Mouse (Mus musculus) kidney, adult 11 months (tissue): ENCODE results near the gene Srsf10.
A peak's percentile ranks its signal among the peaks of the same experiment; 100 is the strongest.

Experiments used
- DNase-seq: peaks from one replicate; pipeline ENCODE4 v3.0.0; 2022

The Srsf10 gene

DNA sequence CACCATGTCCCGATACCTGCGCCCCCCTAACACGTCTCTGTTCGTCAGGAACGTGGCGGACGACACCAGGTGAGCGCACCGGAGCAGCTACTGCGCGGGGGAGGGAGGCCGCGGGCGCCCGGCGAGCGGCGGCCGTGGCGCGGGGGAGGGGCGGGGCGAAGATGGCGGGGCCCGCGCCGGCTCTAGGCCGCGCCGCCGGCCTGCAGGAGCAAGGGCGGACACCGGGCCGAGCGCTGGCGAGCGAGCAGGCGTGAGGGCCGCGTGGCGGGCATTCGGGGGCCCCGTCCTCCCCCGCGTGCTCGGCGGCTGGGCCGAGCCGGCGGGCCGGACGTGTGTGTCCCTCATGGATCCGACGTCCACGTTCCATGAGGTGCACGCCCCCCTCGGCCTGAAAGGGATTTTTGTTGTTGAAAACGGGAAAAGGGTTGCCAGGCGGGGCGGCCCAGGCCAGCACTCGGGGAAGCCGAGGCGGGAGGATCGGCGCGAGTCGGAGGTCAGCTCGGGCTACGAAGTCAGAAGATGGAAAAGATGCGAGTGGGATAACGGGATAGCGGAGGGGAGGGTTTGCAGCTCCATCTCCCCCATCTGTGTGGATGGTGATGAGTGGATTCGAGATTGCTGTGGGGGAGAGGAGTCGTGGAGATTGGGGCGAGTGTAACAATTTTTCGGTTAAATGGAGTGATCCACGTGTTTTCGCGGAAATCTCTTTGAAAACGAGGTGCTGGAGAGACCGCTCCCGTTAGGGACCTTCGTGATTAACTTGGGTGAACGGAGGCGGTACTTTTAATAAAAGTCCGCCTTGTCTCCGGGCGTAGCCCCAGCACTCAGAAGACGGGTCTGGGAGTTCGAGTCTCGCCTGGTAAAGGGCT lies 910 bp downstream of the Srsf10 start:
- no peak for DNase-seq

DNA sequence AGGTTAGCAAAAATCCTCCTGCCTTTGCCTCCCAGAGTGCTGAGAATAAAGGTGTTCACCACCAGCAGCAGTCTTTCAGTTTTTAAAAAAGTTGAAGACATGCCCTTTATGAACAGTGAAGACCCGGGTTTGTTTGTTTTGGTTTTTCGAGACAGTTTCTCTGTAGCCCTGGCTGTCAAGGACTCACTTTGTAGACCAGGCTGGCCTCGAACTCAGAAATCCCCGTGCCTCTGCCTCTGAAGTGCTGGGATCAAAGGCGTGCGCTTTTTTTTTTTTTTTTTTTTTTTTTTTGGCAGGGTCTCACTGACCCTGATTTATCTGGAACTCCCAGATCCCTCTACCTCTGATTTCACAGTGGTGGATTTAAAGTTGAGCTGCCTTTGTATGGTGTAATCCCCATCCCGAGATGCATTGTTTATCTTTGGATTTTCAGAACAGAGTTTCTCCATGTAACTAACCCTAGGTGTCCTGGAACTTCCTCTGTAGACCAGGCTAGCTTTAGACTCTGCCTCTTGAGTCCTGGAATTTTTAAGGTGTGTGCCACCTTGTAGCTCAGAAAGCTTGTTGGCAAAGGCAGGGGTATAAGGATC lies 2.1 kb downstream of the Srsf10 start:
- no peak for DNase-seq

DNA sequence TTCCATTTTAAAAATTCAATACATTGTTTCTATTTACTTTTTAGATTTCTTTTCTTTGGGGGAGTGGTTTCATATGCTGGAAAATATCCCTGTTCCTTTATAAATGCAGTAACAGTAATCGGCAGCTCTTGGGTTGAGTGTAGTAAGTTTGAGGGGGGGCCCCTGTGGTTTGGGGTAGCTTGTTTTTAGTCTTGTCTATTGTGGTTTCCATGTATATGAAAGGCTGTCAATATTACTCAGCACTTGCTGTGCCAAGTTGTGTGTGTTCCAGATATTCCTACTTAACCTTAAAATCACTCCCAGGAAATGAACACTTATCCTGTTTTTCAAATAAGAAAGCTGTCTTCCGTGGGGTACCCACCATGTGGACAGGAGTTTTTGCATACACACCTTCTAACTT lies 13.4 kb downstream of the Srsf10 start:
- DNase-seq, result no peak

DNA sequence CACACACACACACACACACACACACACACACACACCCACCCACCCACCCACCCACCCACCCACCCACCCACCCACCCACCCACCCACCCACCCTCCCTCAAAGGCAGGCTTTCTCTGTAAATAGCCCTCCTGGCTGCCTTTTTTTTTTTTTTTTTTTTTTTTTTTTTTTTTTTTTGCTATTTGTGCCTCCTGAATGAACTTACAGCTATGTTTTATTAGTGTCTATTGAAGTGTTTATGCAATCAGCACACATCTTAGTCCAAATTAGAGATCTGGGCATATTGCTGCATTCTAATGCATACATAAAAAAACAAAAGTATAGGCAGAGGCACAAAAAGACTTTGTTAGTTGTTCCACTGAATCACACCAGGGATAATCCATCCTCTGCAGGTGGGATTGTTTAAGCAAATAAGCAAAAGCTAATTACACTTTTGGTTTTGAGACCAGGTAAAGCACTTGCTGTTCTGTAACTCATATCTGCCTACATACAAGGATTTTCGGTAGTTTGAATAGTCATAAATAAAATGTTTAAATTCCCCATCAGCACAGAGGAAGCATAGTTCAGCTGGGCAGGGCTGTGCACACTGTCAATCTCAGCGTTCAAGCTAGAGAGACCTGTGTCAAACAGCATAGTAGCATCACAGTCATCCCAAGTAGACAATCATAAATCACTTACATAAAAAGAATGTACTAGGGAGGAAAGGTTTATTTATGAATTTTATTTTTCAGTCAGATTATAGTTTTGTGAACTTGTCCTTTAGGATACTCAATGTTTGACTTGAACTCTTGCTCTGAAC lies 14.9 kb downstream of the Srsf10 start:
- no peak for DNase-seq

DNA sequence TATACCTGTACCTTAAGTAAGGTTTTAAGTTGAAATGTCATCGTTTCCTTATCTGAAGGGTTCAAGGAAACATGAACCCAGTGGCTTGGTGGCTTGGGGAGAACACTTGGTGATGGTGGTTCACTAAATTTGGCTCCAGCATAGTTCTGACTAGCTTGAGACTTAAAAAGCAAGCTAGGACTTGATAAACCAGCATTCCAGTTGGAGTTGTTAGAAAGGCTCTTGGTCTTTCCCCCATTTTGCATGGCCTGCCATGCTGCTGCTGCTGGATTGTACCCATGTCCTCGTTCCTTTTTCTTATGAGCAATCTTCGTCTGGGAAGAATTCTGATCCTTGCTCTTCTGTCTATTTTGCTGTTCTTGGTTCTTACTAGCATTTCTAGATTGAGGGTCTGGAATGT lies 16.5 kb downstream of the Srsf10 start:
- no peak for DNase-seq

DNA sequence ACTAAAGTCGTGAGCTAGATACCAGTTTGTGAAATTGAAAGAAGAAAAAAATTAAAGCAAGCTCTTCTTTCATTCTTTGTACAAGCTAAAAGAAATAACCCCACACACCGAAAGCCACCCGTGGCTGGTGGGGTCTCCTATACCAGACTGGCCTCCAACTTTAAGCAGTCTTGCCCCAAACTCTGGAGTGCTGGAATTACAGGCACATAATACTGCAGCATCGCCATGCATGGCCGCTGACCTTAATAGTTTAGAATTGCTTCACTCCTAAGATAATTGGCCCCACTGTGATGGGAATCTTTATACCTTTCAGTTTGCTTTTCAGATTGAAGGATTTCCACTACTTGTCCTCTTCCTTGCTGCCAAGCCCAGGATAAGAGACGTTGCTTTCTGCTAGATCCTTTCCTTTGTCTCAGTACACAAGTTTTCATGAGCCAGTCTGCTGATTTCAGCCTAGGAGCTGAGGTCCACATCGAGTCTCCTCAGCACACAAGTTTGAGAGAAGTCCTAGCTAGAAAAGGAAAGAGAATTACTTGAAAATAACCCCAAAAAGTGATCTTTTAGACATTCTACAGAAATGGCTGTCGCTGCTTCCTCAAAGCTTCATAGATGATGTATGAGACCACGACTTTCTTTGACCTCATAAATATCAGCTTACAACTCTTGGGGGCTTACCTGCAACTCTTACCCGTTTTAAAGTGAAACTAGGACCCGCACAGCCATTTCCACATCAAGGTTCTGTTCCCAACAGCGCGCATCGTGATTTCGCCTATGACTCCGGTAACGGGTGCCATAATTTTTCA lies 17.2 kb downstream of the Srsf10 start:
- DNase-seq, result no peak

DNA sequence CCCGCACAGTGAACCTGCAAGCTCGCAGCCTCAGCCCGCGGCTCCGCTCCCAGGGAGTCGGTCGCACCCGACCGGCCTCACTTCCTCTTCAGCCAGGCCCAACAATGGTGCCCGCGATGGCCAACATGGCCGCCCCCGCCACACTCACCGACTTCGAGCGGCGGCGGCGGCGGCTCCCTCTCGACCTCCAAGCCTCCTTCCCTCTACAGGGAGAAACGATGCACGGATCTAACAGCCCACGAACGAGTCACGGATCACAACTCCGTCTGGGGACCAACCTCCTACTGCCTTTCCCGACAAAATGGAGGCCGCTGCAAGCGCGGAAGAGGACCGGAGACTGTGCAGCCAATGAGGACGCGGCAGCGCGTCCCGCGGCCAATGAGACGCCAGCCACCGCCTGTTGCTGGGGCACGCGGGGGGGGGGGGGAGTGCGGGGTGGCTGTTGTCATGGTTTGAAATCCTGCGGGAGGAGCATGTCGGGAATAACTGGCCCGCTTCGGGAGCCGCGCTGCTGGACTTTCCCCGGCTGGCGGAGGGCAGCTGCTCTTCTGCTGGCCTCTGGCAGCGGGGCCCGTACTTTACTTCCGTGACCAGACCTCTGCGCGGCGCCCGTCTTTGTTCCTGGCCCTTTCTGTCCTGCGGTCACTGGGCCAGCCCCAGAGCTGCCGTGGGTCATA lies 18.1 kb downstream of the Srsf10 start, which contains the start of gene Pnrc2:
Gene Pnrc2, minus strand, starts transcription at position 325 of the 677 bp plus-strand sequence.
- DNase-seq, result peak; percentile 93

DNA sequence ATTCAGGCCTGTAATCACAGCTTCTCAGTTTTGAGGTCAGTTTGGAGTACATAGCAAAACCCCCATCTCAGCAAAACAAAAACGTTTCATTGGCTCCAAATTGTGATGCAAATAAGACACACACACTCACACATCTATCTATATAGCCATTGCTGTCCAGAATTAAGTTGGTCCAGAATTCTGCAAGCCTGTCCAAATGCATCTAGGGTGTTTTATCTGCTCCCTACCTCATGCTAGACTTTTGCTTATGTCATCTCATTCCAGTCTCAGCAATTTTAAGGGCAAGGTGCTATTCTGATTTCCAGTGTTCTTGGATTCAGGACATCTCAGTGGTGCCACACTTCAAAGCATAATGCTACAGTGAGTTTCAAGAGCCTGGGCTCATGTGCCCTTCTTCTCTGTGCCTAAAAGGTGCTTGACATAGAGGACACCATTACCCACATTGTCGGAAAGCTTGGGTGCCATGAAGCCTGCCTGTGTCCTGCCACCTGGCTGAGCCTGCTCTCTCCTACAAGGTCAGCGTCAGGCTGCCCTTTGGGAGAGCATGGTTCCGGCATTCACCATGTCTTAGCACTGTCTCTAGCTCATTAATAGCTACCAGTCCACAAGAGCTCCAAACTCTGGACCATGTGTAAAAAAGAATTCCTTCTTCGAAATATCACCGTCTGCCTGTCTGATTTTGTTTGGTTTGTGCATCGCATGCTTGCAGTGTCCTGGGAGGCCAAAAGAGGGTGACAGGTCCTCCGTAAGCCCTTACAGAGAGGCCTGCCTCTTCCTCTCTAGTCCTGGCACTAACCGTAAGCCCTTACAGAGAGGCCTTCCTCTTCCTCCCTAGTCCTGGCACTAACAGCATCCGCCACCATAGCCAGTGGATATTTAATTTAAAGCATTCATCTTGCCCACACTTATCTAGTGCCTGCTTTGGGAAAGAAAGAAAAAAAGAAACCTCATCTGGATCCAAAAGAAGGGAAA lies 19.3 kb downstream of the Srsf10 start:
- DNase-seq, result no peak

DNA sequence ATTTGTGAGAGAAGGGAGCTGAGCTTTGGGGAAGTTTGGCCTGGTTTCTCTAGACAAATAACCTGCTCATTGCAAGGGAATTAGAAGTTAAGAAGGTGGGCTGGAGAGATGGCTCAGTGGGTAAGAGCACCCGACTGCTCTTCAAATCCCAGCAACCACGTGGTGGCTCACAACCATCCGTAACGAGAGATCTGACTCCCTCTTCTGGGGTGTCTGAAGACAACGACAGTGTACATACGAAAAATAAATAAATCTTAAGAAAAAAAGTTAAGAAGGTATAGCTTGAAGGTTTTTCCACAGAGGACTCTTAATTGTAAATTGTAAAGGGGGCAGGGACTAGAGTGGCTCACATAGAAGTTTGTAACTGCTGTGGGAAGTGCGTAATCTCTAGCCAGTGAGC lies 20.0 kb downstream of the Srsf10 start:
- no peak for DNase-seq

DNA sequence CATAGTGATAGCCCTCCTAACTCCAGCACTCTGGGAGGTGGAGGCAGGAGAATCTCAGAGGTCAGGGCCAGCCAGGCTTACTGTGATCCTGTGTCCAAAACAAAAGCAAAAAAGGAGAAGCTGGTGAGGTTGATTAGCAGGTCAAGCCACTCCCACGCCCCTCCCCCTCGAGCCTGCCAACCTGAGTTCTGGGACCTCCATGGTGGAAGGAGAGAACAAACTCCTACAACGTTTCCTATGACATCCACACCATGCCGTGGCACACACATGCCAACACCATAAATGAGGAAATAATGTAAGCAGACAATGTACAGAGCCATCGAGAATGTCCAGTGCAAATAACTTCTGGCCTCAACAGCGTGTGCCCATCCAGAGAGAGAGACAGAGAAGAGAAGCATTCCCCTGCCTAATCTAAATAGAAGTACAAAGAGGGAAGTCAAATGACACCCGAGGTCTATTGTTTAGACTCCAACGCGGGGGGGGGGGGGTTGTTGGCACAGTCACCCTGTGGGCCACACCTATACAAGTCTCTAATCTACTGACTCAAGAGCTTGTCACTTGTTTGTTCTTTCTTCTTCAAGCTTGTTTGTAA lies 20.5 kb downstream of the Srsf10 start:
- peak; percentile 50 for DNase-seq

DNA sequence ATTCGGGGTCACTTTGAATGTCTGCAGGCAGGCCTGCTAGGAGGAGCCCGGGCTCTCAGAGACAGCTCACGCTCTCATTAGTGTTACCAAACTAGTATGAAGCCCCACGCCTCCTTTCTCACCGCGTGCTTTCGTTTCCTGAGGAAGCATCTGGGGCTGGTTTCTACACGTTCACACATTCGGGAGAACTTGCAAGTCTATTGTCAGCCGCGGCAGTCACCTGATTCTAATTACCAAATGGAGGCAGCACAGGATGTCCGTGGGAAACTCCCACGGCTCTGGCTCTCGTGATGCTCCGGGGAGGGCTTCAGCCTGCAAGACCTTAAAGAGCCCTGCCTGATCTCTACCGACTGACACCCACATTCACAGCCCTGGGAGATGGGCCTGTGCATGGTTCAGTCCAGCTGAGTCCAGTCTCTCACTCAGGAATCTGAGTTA lies 21.1 kb downstream of the Srsf10 start:
- DNase-seq, result peak; percentile 83

DNA sequence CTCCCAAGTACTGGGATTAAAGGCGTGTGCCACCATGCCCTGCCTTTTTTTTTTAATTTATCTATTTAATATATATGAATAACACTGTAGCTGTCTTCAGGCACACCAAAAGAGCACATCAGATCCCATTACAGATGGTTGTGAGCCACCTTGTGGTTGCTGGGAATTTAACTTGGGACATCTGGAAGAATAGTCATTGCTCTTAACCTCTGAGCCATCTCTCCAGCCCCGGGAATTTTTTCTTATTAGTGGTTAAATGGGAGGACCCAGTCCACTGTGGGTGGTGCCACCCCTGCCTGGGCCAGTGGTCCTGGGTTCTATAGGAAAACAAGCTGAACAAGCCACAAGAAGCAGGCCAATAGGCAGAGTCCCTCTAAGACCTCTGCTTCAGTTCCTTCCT lies 22.2 kb downstream of the Srsf10 start:
- peak; percentile 33 for DNase-seq

DNA sequence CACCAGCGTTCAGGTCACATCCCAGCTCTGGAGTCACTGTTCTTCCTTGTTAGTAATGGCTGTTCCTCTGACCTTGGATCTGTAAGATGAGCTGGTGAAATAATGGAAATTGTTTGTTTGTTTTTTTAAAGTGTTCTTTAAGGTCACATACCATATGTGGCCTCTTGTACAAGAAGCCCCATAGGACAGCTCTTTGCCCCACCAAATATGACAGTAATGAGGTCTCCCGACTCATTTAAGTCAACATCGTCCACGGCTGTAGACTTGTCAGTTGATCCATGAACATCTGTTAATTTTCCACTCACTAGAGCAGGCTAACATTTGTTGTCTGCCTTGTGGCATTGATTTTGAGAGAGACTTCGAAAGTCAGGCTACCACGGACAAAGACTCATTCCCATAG lies 23.5 kb downstream of the Srsf10 start:
- no peak for DNase-seq

DNA sequence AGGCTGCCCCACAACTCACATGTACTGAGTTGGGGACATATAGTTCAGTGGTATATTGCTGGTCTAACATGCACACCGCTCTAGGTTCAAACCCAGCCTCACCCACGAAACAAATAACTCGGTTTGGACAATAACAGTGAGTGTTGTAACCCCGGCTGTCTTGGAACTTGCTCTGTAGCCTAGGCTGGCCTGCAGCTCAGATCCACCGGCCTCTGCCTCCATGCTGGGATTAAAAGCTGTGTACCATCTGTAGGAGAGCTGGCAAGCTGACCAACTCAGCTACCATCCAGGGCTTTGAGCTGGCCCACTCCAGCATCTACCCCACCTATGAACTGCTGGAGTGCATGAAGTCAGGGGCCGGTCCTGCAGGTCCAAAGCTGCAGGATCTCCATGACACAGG lies 24.5 kb downstream of the Srsf10 start:
- DNase-seq, result no peak

DNA sequence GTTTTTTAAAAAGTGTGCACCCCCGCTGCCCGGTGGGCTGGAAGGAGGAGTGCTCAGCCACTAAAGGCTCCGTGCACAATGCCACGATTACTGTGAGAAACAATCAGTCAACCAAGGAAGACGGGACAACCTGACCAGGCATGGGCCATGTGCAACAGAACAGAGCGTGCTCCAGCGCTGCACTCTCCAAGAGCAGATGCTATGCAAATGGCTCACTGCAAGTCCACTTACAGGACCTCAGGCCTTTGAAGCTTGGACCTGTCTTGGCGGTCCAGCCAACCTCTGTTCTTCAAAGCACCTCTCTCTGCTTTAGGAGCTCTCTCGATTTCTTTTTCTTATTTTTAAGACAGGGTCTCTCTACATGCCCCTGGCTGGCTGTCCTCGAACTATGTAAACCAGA lies 25.0 kb downstream of the Srsf10 start:
- DNase-seq, result no peak

DNA sequence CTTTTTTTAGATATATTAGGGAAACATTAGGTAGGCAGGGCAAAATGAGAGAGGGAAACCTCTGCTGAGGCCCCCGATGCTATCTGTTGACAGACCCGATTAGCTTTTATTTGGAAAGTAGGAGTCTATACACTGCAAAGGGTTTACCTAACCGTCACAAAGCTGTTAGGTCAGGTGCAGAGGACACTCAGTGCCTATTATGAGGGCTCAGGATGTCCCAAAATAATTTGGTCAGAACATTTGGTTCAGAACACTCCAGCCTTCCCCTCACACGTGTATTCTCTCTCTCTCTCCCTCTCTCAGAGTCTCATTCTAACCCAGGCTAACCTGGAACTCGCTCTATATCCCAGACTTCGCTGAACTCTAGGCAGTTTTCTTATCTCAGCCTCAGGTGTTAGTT lies 26.5 kb downstream of the Srsf10 start:
- no peak for DNase-seq

DNA sequence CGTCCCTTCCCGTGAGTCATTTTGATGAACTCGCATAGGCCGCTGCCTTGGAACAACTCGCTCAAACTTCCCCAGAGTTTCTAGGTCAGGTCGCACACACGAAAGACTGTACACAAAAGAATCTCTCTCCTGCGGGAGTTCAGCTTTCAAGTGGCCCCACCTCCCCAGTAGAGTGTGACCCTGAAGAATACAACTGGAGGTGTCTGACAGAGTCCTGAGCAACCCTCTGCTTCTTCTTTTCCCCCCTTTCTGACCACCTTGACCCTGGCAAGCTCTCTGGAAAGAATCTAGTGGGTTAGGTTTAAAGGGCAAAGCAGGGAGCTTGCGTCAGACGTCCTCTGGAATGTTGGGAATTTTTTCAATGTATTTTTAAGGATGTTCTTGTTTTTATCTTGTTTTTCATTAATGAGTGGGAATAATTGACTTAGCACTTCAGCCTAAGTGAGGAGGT lies 27.9 kb downstream of the Srsf10 start:
- DNase-seq, result peak; percentile 33

DNA sequence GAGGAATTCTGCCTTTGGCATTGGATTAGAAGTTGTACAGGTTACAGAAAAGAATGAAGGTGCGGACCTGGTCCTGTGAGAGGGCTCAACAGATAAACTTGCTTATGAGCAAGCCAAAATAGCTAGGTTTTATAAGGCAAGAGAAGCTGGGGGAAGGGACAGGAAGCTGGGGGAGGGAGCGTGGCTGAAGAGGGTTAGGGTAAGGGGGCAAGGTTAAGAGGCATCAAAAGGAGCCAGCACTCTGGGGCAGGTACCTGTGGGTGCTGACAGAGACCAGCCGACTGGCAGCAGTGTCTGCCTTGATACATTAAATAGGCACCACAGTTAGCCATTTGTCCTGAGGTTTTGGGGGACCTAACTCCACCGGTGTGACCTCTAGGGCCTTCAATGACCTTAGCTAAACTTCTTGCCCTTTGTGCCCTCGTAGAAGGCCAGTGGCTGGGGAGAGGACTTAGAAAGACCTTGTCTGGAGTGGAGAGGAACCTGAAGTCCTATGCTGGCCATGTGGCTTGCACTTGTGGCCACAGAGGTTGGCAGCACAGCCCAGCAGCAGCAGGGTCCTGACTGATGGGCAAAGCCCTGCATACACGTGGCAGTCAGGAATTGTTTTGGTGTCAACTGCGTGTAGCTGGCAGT lies 28.5 kb downstream of the Srsf10 start:
- no peak for DNase-seq

DNA sequence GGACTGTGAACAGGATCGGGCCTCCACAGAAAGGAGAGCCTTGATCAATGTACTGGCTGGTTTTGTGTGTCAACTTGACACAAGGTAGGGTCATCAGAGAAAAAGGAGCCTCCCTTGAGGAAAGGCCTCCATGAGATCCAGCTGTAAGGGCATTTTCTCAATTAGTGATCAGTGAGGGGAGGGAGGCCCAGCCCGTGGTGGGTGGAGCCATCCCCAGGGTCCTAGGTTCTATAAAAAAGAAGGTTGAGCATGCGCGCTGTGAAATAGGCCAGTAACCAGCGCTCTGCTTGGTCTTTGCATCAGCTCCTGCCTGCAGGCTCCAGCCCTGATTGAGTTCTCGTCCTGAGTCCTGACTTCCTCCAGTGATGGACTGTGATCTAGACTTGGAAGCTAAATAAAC lies 29.0 kb downstream of the Srsf10 start:
- DNase-seq, result no peak

DNA sequence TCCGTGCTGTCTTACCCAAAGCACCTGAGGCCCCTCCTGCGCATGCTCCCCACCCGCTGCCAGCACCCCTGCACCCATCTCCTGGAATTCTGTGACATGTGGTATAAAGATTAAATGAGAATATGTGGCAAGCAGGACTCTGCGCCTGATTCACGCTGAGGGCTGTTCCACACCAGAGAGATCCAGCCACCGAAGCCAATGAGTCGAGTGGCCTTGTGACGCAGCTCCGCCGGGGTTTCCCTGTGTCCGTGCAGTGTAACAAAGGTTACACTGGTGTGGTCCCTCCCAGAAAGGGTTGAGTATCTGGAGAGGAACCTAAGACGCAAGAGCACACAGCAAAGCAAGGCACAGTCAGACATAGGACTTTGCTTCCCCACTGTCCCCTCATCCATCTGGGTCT lies 30.1 kb downstream of the Srsf10 start:
- no peak for DNase-seq
